Mouse (Mus musculus) B cell, adult 67 days (primary cell): ENCODE measurements around the gene Cdk10. TPM values are rescaled to one million over a fixed set of nuclear protein-coding genes. Genes with fewer than 3 reads are reported as not detected.

Source experiments
- total RNA-seq, 2 experiments: library from RNA; stranded (reverse); gene quantifications; 4 replicates each; pipeline ENCODE4 v1.2.4; 2023

Cdk10 gene
- total RNA-seq: 10 to 100 TPM; 63.8 to 86.4 TPM

DNA sequence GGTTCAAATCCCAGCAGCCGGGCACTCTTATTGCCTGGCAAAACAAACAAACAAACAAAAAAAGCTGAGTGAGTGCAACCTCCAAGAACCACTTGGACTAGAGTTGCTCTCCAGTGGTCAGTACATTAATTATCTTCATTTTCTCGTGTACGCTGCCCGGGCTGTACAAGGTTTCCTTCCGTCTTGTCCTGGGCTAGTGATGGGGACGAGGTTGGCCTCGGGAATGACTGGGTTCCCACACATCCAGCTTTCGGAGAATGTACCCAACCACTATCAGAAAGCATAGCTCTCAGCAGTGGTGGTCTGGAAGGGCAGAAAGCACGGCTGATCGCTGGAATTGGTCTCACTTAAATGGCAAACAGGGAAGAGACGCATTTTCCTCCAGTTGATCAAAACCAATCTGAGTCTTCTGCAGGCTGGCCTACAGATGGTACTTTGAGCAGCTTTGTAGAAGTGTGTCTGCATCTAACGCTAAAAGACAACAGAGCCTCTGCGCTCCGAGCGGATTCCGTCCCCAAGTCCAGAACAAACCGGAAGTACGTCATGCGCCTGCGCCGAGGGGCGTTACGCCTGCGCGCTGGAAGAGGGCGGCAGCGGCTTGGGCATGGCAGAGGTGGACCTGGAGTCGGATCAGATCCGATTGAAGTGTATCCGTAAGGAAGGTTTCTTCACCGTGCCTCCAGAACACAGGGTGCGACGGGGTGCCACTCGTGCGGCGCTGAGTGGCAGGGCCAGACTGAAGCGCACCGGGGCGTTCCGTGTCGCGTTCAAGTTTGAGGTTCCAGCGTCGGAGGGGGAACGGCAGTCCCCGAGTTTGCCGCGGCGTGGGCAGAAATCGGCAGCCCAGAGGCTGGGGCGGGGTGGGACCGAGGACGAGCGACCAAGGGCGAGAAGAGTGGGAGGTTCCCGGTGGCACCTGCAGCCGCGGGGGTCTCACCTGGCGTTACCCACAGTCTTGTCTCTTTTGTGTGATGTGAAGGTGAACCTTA, at the start of gene Cdk10:
Gene Cdk10 (plus strand): TSS at position 565 of the 989 bp plus-strand sequence.

DNA sequence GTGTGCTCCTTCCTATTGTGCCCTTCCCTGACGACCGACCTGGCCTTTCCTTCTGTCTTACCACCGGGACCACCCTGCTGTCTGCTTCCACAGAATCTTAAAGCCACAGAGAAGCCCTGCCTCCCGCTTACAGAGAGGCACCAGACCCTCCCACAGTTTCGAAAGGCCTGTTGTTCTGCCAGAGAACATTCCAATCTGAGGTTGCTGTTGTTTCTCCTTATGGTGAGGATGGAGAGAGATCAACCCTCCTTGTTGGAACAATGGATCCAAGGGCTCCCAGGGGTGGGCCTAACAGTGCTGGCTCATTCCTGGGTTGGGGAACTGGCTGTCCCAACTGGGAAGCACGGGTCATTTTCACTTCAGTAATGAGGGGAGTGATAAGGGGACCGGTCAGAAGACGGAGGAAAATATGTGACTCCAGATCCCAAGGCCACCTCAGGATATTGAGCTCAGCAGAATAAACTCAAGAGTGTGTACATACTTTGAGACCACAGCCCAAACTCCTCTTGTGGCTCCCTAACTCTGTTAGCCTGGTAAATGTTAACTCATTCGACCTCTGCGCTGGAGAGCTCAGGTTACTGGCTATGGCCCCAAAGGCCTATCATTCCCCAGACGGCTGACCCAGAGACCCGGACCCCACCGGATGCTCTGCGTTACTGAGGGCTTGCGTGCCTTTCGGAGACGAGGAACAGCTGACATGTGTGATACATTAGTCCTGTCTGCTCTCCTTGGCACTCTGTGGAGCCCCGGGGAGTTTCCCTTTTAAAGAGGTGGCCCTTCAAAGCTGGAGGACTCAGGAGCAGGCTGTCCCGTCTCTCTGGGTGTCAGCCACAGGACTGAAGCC, 38.9 kb upstream of the Cdk10 start, which contains the start of gene Dpep1:
Gene Dpep1 (plus strand): TSS at position 677 of the 844 bp plus-strand sequence.

DNA sequence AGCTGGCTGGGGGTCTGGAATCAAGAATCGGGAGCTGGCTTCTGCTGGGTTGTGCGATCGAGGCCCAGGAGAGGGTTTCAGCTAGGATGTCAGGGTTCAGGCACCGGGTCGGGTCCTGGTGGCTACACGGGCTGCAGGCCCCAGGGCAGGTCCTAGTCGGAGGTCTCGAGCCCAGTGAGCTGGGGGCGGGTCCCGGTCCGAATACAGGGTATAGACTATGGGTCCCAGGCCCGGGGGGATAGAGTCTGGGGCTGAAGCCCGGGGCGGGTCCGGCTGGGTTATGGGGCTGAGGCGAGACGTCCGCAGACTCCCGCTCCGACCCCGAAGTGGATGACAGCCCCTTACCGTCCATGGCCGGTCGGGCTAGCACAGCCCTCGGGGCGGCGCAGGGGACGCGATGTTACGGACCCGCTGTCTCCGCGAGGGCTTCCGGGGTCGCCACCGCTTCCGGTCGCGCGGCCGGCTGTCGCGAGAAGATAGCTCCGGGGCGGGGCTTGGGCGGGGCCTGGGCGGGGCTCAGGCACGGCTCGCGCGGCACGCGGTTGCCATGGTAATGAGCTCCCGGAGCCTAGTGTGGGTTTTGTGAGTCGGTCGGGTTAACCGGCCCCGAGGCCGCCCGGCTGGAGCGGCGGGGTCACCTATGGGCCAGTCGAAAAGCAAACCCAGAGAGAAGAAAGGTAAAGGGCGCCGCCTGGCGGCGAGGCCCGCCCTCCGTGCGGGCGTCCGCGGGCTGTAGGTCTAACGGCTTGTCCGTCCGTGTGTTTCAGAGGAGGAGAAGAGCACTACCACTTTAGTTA, 12.1 kb upstream of the Cdk10 start, which contains the start of the genes Chmp1a and Spata33:
Gene Chmp1a (minus strand): TSS at position 443 of the 797 bp plus-strand sequence.
Gene Spata33 (plus strand): TSS at position 512 of the 797 bp plus-strand sequence.

DNA sequence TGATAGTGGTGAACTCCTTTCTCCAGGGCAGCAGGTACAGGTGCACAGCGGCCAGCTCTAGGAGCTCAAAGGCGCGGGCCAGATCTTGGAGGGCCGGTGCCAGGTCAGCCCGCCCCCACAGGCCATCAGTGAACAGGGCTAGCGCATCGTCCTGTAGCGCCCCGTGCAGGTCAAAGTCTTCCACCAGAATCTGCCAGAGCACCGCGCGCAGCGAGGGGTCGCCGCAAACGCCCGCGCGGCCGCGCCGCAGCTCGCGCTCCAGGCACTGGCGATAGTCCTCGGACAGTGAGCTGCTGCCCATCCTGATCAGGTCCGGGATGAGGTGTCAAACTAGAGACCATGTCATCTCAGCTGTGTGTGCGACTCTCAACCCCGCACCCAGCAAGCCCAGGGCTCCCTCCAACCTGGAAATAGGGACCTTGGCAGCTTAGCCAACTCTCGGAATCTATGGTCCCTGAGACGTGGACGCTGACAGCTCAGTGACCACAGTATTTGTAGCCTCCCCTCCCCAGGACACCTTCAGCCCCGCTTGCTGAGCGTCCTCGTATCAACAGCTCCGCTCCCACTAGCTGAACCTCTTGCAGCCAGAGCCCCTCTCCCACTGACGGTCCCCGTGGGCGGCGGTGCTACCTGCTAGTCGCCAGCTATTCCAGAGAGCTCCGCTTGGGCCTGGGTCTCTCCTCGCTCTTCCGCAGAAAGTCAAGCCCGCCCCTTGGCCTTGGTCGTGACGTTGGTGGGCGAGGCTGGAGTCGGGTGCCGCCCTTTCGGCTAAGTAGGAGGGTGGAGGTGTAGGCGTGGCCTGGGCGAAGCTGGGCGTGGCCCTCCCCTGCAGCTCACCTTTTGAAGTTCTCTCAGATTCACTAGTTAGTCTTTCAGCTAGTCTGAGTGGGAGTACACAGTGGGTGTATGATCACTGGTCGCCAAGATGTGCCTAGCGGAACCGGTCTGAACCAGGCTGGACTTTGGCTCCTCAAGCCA, 11.2 kb downstream of the Cdk10 start, which contains the start of gene Spata2l:
Gene Spata2l (minus strand): TSS at position 714 of the 978 bp plus-strand sequence.

DNA sequence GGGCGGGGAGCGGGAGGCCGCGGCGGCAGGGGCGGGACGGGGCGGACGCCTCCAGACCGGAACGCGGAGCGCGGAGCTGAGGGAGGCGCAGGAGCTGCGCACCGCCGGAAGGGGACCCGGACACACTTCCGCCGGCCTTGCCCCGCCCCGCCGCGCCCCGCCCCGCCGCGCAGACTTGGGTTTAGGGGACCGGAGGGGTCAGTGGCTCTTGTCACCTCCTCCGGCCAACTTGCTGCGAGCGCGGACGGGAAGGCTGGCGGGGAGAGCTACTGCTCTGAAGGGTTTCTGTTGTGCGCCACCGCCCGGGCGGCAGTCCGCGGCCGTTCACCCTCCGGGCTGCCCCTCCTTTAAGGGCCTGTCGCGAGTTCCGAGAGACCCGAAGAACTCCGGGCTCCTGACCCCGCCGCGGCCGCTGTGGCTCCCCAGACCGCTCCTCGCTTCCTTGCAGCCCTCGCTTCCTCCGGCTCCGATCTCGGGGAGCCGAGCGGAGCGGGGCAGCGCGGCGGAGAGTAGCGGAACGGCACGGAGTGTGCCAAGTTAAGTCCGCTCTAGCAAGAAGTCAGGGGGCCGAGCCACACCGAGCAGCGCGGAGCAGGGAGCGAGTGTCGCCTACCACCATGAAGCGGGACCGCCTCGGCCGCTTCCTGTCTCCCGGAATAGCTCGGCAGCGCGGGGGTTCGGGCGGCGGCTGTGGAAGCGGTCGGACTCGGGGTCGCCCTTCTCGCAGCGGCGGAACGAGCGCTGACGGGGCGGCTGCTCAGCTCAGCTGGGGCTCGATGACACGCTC, 29.6 kb downstream of the Cdk10 start, which contains the start of the genes Zfp276 and Vps9d1:
Gene Zfp276 (plus strand): TSS at position 97 of the 787 bp plus-strand sequence.
Gene Vps9d1 (minus strand): TSS at position 250 of the 787 bp plus-strand sequence.

Other genes starting within 250 kb of the Cdk10 start
- gene Ankrd11, start 182.6 kb upstream of the Cdk10 start, total RNA-seq: 100 to 1,000 TPM; 265 to 270 TPM
- 10 to 100 TPM; 61.9 to 70.8 TPM for gene Spg7, start 161.9 kb upstream of the Cdk10 start, total RNA-seq
- 1,000 to 10,000 TPM; 1,422 to 1,477 TPM for gene Rpl13, start 122.5 kb upstream of the Cdk10 start, total RNA-seq
- gene Cpne7, start 107.5 kb upstream of the Cdk10 start, total RNA-seq: not detected
- gene Sult5a1, start 66.5 kb upstream of the Cdk10 start, total RNA-seq: not detected
- gene Dpep1, start 38.6 kb upstream of the Cdk10 start, total RNA-seq: not detected
- 10 to 100 TPM; 78.8 to 88.5 TPM for gene Chmp1a, start 12.1 kb upstream of the Cdk10 start, total RNA-seq
- gene Spata33, start 12.0 kb upstream of the Cdk10 start, total RNA-seq: not detected
- gene Spata2l, start 11.4 kb downstream of the Cdk10 start, total RNA-seq: 10 to 100 TPM in 1 of 2 experiments, 1 to 10 TPM in 1; 7.0 to 10.7 TPM
- gene Zfp276, start 29.4 kb downstream of the Cdk10 start, total RNA-seq: 10 to 100 TPM; 36.3 to 39.3 TPM
- gene Vps9d1, start 29.5 kb downstream of the Cdk10 start, total RNA-seq: 10 to 100 TPM; 41.2 TPM
- 100 to 1,000 TPM in 1 of 2 experiments, 10 to 100 TPM in 1; 81.2 to 111 TPM for gene Fanca, start 93.7 kb downstream of the Cdk10 start, total RNA-seq
- gene Spire2, start 107.9 kb downstream of the Cdk10 start, total RNA-seq: under 1 TPM in 1 of 2 experiments, not detected in 1; 0.23 TPM
- 100 to 1,000 TPM; 282 to 288 TPM for gene Tcf25, start 148.9 kb downstream of the Cdk10 start, total RNA-seq
- gene Mc1r, start 182.3 kb downstream of the Cdk10 start, total RNA-seq: under 1 TPM; 0.21 to 0.46 TPM
- gene Tubb3, start 186.6 kb downstream of the Cdk10 start, total RNA-seq: not detected
- 10 to 100 TPM; 13.5 to 14.4 TPM for gene Def8, start 198.7 kb downstream of the Cdk10 start, total RNA-seq